Mouse (Mus musculus) bone marrow macrophage, adult 2 months (primary cell): ENCODE results near the gene Ssna1.

Experiments used
- CTCF ChIP-seq: IDR thresholded peaks from 2 replicates; pipeline ENCODE4 v1.5.1; 2012; ENCODE audit warnings: low read depth, mild to moderate bottlenecking, low read length, moderate library complexity
- POLR2A ChIP-seq: IDR thresholded peaks from 2 replicates; pipeline ENCODE4 v1.6.1; 2012; ENCODE audit warnings: mild to moderate bottlenecking, low read depth, low read length, borderline replicate concordance

DNA sequence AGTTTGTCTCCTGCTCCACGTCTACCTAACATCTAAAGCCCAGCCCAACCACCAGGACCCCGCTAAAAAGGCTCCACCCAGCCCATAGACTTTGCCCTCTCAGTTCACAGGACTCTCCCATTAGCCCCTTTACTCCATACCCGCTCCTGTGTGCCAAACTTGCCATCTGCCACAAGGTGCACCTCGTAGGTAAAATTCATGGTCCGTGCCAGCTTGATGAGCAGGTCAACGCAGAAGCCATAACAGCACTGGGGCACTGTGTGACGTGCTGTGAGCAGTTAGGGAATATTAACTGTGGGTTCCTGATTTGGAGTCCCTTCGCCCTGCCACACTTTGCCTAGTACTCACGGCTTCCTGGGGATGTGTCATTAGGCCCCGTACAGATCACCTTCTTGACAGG lies 25.8 kb upstream of the Ssna1 start:
- TF ChIP-seq CTCF (no peak), POLR2A (no peak)
